Mouse (Mus musculus): ENCODE results near the gene Josd2. TPM values are rescaled to one million over a fixed set of nuclear protein-coding genes. Genes with fewer than 3 reads are reported as not detected.

Gene Josd2
- polyA plus RNA-seq, 1 experiment from 2014 or later = 64.9 TPM

- peak overlapping the region; percentile 72 for H3K9ac ChIP-seq (ENCODE audit: low read depth, low read length)
- peaks cover 10% of the 10 kb centered on the region for H3K4me1 ChIP-seq (ENCODE audit: control insufficient read depth, insufficient read depth, low read length)
- peak overlapping the region; percentile 69 for H3K4me3 ChIP-seq (ENCODE audit: low read length)
- peaks cover 9% of the 10 kb centered on the region for H3K27me3 ChIP-seq (ENCODE audit: control insufficient read depth, insufficient read depth, low read length)
- H3K36me3 ChIP-seq (ENCODE audit: control insufficient read depth, insufficient read depth, low read length) = no peaks in the 10 kb centered on the region
- 70% methylated on average over 15 of the region's 15 CpGs for WGBS
- ATAC-seq (ENCODE audit: low FRiP score, low TSS enrichment) = no peak
- no peak overlapping the region for H3K27ac ChIP-seq (ENCODE audit: low read depth, low read length)
- H3K4me2 ChIP-seq (replicated peaks; ENCODE audit: low read depth, low read length) = peak overlapping the region; percentile 62
- no peaks in the 10 kb centered on the region for H3K9me3 ChIP-seq (ENCODE audit: control insufficient read depth, low read length)
Measured at GRCm38 (mm10) chr7:44468644-44469285, 985 bp downstream of the Josd2 start.

GRCm38 (mm10) chr7:44469677-44470675 lies 2.2 kb downstream of the Josd2 start:
- 93% methylated on average over 16 of the region's 16 CpGs for WGBS
- H3K27me3 ChIP-seq (ENCODE audit: control insufficient read depth, insufficient read depth, low read length) = peaks cover 7% of the 10 kb centered on the region
- H3K9ac ChIP-seq (ENCODE audit: low read depth, low read length) = no peak overlapping the region
- no peak for ATAC-seq (ENCODE audit: low FRiP score, low TSS enrichment)
- H3K27ac ChIP-seq (ENCODE audit: low read depth, low read length) = no peak overlapping the region
- H3K4me2 ChIP-seq (replicated peaks; ENCODE audit: low read depth, low read length) = no peak overlapping the region
- H3K9me3 ChIP-seq (ENCODE audit: control insufficient read depth, low read length) = no peaks in the 10 kb centered on the region
- H3K4me3 ChIP-seq (ENCODE audit: low read length) = no peak overlapping the region
- H3K4me1 ChIP-seq (ENCODE audit: control insufficient read depth, insufficient read depth, low read length) = peaks cover 10% of the 10 kb centered on the region
- H3K36me3 ChIP-seq (ENCODE audit: control insufficient read depth, insufficient read depth, low read length) = no peaks in the 10 kb centered on the region

- Histone ChIP-seq H3K27me3 (ENCODE audit: control insufficient read depth, insufficient read depth, low read length) (peaks cover 15% of the 10 kb centered on the region), H3K4me2 (replicated peaks; ENCODE audit: low read depth, low read length) (no peak overlapping the region), H3K9ac (ENCODE audit: low read depth, low read length) (peak overlapping the region; percentile 37; the same call in 1 of the 2 replicates), H3K4me1 (ENCODE audit: control insufficient read depth, insufficient read depth, low read length) (peaks cover 10% of the 10 kb centered on the region), H3K9me3 (ENCODE audit: control insufficient read depth, low read length) (no peaks in the 10 kb centered on the region), H3K36me3 (ENCODE audit: control insufficient read depth, insufficient read depth, low read length) (no peaks in the 10 kb centered on the region), H3K27ac (ENCODE audit: low read depth, low read length) (no peak overlapping the region), H3K4me3 (ENCODE audit: low read length) (no peak overlapping the region)
- no peak for ATAC-seq (ENCODE audit: low FRiP score, low TSS enrichment)
- 86% methylated on average over 16 of the region's 16 CpGs for WGBS
Measured at GRCm38 (mm10) chr7:44470696-44471612, 3.2 kb downstream of the Josd2 start.

GRCm38 (mm10) chr7:44471880-44472557 lies 4.2 kb downstream of the Josd2 start:
- Histone ChIP-seq H3K4me2 (replicated peaks; ENCODE audit: low read depth, low read length) (no peak overlapping the region), H3K9me3 (ENCODE audit: control insufficient read depth, low read length) (no peaks in the 10 kb centered on the region), H3K27ac (ENCODE audit: low read depth, low read length) (no peak overlapping the region), H3K4me3 (ENCODE audit: low read length) (no peak overlapping the region), H3K27me3 (ENCODE audit: control insufficient read depth, insufficient read depth, low read length) (peaks cover 15% of the 10 kb centered on the region), H3K4me1 (ENCODE audit: control insufficient read depth, insufficient read depth, low read length) (peaks cover 10% of the 10 kb centered on the region), H3K9ac (ENCODE audit: low read depth, low read length) (no peak overlapping the region), H3K36me3 (ENCODE audit: control insufficient read depth, insufficient read depth, low read length) (no peaks in the 10 kb centered on the region)
- 50% methylated on average over 6 of the region's 6 CpGs for WGBS
- ATAC-seq (ENCODE audit: low FRiP score, low TSS enrichment) = no peak

GRCm38 (mm10) chr7:44472558-44472885 lies 4.7 kb downstream of the Josd2 start:
- no peak for ATAC-seq (ENCODE audit: low FRiP score, low TSS enrichment)
- Histone ChIP-seq H3K4me2 (replicated peaks; ENCODE audit: low read depth, low read length) (no peak overlapping the region), H3K9ac (ENCODE audit: low read depth, low read length) (no peak overlapping the region), H3K27ac (ENCODE audit: low read depth, low read length) (no peak overlapping the region), H3K36me3 (ENCODE audit: control insufficient read depth, insufficient read depth, low read length) (no peaks in the 10 kb centered on the region), H3K4me3 (ENCODE audit: low read length) (no peak overlapping the region), H3K9me3 (ENCODE audit: control insufficient read depth, low read length) (no peaks in the 10 kb centered on the region), H3K27me3 (ENCODE audit: control insufficient read depth, insufficient read depth, low read length) (peaks cover 15% of the 10 kb centered on the region), H3K4me1 (ENCODE audit: control insufficient read depth, insufficient read depth, low read length) (peaks cover 6% of the 10 kb centered on the region; the same call in 1 of the 2 replicates)
- WGBS = 11% methylated on average over 1 of the region's 1 CpGs

- no peak for ATAC-seq (ENCODE audit: low FRiP score, low TSS enrichment)
- Histone ChIP-seq H3K4me3 (ENCODE audit: low read length) (no peak overlapping the region), H3K9ac (ENCODE audit: low read depth, low read length) (no peak overlapping the region), H3K27ac (ENCODE audit: low read depth, low read length) (no peak overlapping the region), H3K4me1 (ENCODE audit: control insufficient read depth, insufficient read depth, low read length) (peaks cover 6% of the 10 kb centered on the region; the same call in 1 of the 2 replicates), H3K4me2 (replicated peaks; ENCODE audit: low read depth, low read length) (no peak overlapping the region), H3K27me3 (ENCODE audit: control insufficient read depth, insufficient read depth, low read length) (peaks cover 15% of the 10 kb centered on the region), H3K9me3 (ENCODE audit: control insufficient read depth, low read length) (no peaks in the 10 kb centered on the region), H3K36me3 (ENCODE audit: control insufficient read depth, insufficient read depth, low read length) (no peaks in the 10 kb centered on the region)
- WGBS = 53% methylated on average over 9 of the region's 9 CpGs
Measured at GRCm38 (mm10) chr7:44472961-44473646, 5.3 kb downstream of the Josd2 start.

GRCm38 (mm10) chr7:44474419-44474818 lies 6.6 kb downstream of the Josd2 start:
- peaks cover 18% of the 10 kb centered on the region for H3K27me3 ChIP-seq (ENCODE audit: control insufficient read depth, insufficient read depth, low read length)
- no peak overlapping the region for H3K4me2 ChIP-seq (replicated peaks; ENCODE audit: low read depth, low read length)
- no peak overlapping the region for H3K9ac ChIP-seq (ENCODE audit: low read depth, low read length)
- WGBS = 23% methylated on average over 3 of the region's 4 CpGs
- no peaks in the 10 kb centered on the region for H3K9me3 ChIP-seq (ENCODE audit: control insufficient read depth, low read length)
- no peak; the same call in 1 of the 2 replicates for ATAC-seq (ENCODE audit: low FRiP score, low TSS enrichment)
- no peaks in the 10 kb centered on the region for H3K4me1 ChIP-seq (ENCODE audit: control insufficient read depth, insufficient read depth, low read length)
- no peak overlapping the region for H3K4me3 ChIP-seq (ENCODE audit: low read length)
- no peak overlapping the region for H3K27ac ChIP-seq (ENCODE audit: low read depth, low read length)
- no peaks in the 10 kb centered on the region for H3K36me3 ChIP-seq (ENCODE audit: control insufficient read depth, insufficient read depth, low read length)
